Mouse (Mus musculus) gastrocnemius, adult 2 months (tissue): ENCODE data around the gene Gm12166. TPM values are rescaled to one million over a fixed set of nuclear protein-coding genes. Genes with fewer than 3 reads are reported as not detected.
A peak's percentile ranks its signal among the peaks of the same experiment; 100 is the strongest.
"Not testable (repeated sequence)": the region's sequence is repeated elsewhere in the genome, so short reads cannot be mapped to it uniquely, and the experiment has no call there.

Experiments used
- DNase-seq: peaks from one replicate; pipeline ENCODE4 v3.0.0; 2022
- H3K27ac ChIP-seq: fragments of 200-600 bp; 2 replicates; pipeline ENCODE4 v1.8.1; 2022; ENCODE audit warnings: mild to moderate bottlenecking
- H3K4me3 ChIP-seq: fragments of 200-600 bp; 2 replicates; pipeline ENCODE4 v1.8.1; 2022; ENCODE audit warnings: mild to moderate bottlenecking, moderate library complexity
- CTCF ChIP-seq: fragments of 200-600 bp; IDR thresholded peaks from 2 replicates; pipeline ENCODE4 v1.8.1; 2022; ENCODE audit warnings: antibody characterized with exemption, mild to moderate bottlenecking, moderate library complexity
- intact Hi-C: fragments of 180-260 bp; cut with DNase I; formaldehyde crosslinking; loops from one replicate; pipeline ENCODE4 v1.15.1; 2025
- total RNA-seq, 2 experiments: library from RNA; stranded (reverse); gene quantifications; 2 replicates each; pipeline ENCODE4 v1.2.3; 2021

The Gm12166 gene
- total RNA-seq, 2 experiments from 2014 or later = 0.64 to 0.99 TPM

GRCm38 (mm10) chr11:46059887-46060650 is 7.9 kb upstream of the Gm12166 start:
- Histone ChIP-seq H3K27ac (peak overlapping the region; percentile 43; the same call in 1 of the 2 replicates), H3K4me3 (no peak overlapping the region)
- intact Hi-C loops = loop anchor here (5.0 kb wide), 1 partner anchor 43 kb away; no protein-coding TSS in a partner anchor
- TF ChIP-seq CTCF = peak; percentile 24; the same call in 1 of the 2 replicates
- no peak for DNase-seq

GRCm38 (mm10) chr11:46058916-46059315 is 6.8 kb upstream of the Gm12166 start:
- Histone ChIP-seq H3K4me3 (peak overlapping the region; percentile 86; the same call in 1 of the 2 replicates), H3K27ac (no peak overlapping the region)
- intact Hi-C loops = no loop called here

GRCm38 (mm10) chr11:46058011-46058410 is 5.9 kb upstream of the Gm12166 start:
- DNase-seq = no peak
- intact Hi-C loops = no loop called here
- peak overlapping the region; percentile 86 for H3K4me3 ChIP-seq
- TF ChIP-seq CTCF = no peak
- H3K27ac ChIP-seq = peak overlapping the region; percentile 89

More at GRCm38 (mm10) chr11:46058916-46059315, 6.8 kb upstream of the Gm12166 start:
- TF ChIP-seq CTCF = no peak
- DNase-seq = no peak

GRCm38 (mm10) chr11:46056770-46057411 is 4.8 kb upstream of the Gm12166 start:
- Histone ChIP-seq H3K4me3 (peak overlapping the region; percentile 86), H3K27ac (peak overlapping the region; percentile 89)
- DNase-seq = peak; percentile 67
- no peak for TF ChIP-seq CTCF
- intact Hi-C loops = no loop called here

GRCm38 (mm10) chr11:46055896-46056769 is 4.0 kb upstream of the Gm12166 start, which contains the start of gene Adam19:
Gene Adam19, plus strand, starts transcription at chr11:46055992.
- intact Hi-C loops = no loop called here

GRCm38 (mm10) chr11:46054911-46055895 is 3.1 kb upstream of the Gm12166 start:
- DNase-seq = no peak
- Histone ChIP-seq H3K4me3 (peak overlapping the region; percentile 86), H3K27ac (peak overlapping the region; percentile 89)
- intact Hi-C loops = no loop called here
- TF ChIP-seq CTCF = no peak

More at GRCm38 (mm10) chr11:46055896-46056769, 4.0 kb upstream of the Gm12166 start, which contains the start of gene Adam19:
- DNase-seq = peak; percentile 85
- TF ChIP-seq CTCF = peak; percentile 16; the same call in 1 of the 2 replicates
- peak within 1 kb of the TSS; percentile 86 for H3K4me3 ChIP-seq
- peak within 1 kb of the TSS; percentile 89 for H3K27ac ChIP-seq

- DNase-seq = no peak
- TF ChIP-seq CTCF = no peak
- Histone ChIP-seq H3K27ac (peak overlapping the region; percentile 89; the same call in 1 of the 2 replicates), H3K4me3 (no peak overlapping the region)
- intact Hi-C loops = no loop called here
Observed at GRCm38 (mm10) chr11:46054311-46054710, 2.2 kb upstream of the Gm12166 start.

GRCm38 (mm10) chr11:46053457-46053856 is 1.3 kb upstream of the Gm12166 start:
- DNase-seq, H3K27ac ChIP-seq, H3K4me3 ChIP-seq: not testable (repeated sequence)
- intact Hi-C loops = loop anchor here (2.0 kb wide), 1 partner anchor 161 kb away; no protein-coding TSS in a partner anchor

GRCm38 (mm10) chr11:46047264-46047663 is 4.9 kb downstream of the Gm12166 start:
- intact Hi-C loops = no loop called here
- no peak for DNase-seq
- Histone ChIP-seq H3K27ac (no peak overlapping the region), H3K4me3 (no peak overlapping the region)
- no peak for TF ChIP-seq CTCF

- Histone ChIP-seq H3K27ac (no peak overlapping the region), H3K4me3 (no peak overlapping the region)
- intact Hi-C loops = no loop called here
- DNase-seq = no peak
- TF ChIP-seq CTCF = no peak
Observed at GRCm38 (mm10) chr11:46044781-46045180, 7.3 kb downstream of the Gm12166 start.

- DNase-seq = no peak
- intact Hi-C loops = no loop called here
- H3K27ac ChIP-seq = no peak overlapping the region
Observed at GRCm38 (mm10) chr11:46041607-46042267, 10.4 kb downstream of the Gm12166 start.

More at GRCm38 (mm10) chr11:46041607-46042267, 10.4 kb downstream of the Gm12166 start:
- no peak for TF ChIP-seq CTCF
- no peak overlapping the region for H3K4me3 ChIP-seq
